Mouse (Mus musculus) gastrocnemius, postnatal 4 days (tissue): ENCODE measurements at regions not wholly inside any gene's neighbourhood (a gene's known extent, or its start where the extent isn't known, plus 50 kb on each side); places are given as distances from the start of the nearest gene placed in this dataset.

Source experiments
- DNase-seq, 2 experiments: peaks; one replicate each; pipeline ENCODE4 v3.0.0; 2021 to 2022; ENCODE audit warnings: low spot score in 2 of 2, mixed read lengths in 2 of 2

GRCm38 (mm10) chr16:5467587-5467986 is 211.8 kb upstream of the Eef2kmt start:
- no peak for DNase-seq

- DNase-seq = no peak
These were observed 211.0 kb upstream of the Eef2kmt start for GRCm38 (mm10) chr16:5466760-5467159.

GRCm38 (mm10) chr16:5455352-5455965 is 199.7 kb upstream of the Eef2kmt start:
- DNase-seq = no peak

GRCm38 (mm10) chr16:5454243-5454642 is 198.5 kb upstream of the Eef2kmt start:
- no peak for DNase-seq

- no peak for DNase-seq
These were observed 197.2 kb upstream of the Eef2kmt start for GRCm38 (mm10) chr16:5452971-5453370.

- DNase-seq = no peak
These were observed 190.0 kb upstream of the Eef2kmt start for GRCm38 (mm10) chr16:5445776-5446175.

GRCm38 (mm10) chr16:5444785-5445184 is 189.0 kb upstream of the Eef2kmt start:
- DNase-seq = no peak

GRCm38 (mm10) chr16:5439717-5440116 is 183.9 kb upstream of the Eef2kmt start:
- DNase-seq = no peak

GRCm38 (mm10) chr16:5438405-5438804 is 182.6 kb upstream of the Eef2kmt start:
- DNase-seq = no peak

GRCm38 (mm10) chr16:5431689-5432088 is 175.9 kb upstream of the Eef2kmt start:
- no peak for DNase-seq

- DNase-seq = no peak
These were observed 175.3 kb upstream of the Eef2kmt start for GRCm38 (mm10) chr16:5431111-5431510.

- no peak for DNase-seq
These were observed 173.7 kb upstream of the Eef2kmt start for GRCm38 (mm10) chr16:5429466-5429865.

GRCm38 (mm10) chr16:5425908-5426307 is 170.1 kb upstream of the Eef2kmt start:
- no peak for DNase-seq

- DNase-seq = no peak
These were observed 166.3 kb upstream of the Eef2kmt start for GRCm38 (mm10) chr16:5422041-5422440.

GRCm38 (mm10) chr16:5421591-5421990 is 165.8 kb upstream of the Eef2kmt start:
- no peak for DNase-seq

GRCm38 (mm10) chr16:5419467-5419866 is 163.7 kb upstream of the Eef2kmt start:
- DNase-seq = no peak

- no peak for DNase-seq
These were observed 162.8 kb upstream of the Eef2kmt start for GRCm38 (mm10) chr16:5418462-5419197.

GRCm38 (mm10) chr16:5415310-5415709 is 159.5 kb upstream of the Eef2kmt start:
- DNase-seq = no peak

- DNase-seq = no peak
These were observed 156.1 kb upstream of the Eef2kmt start for GRCm38 (mm10) chr16:5411819-5412385.

GRCm38 (mm10) chr16:5406711-5407110 is 150.9 kb upstream of the Eef2kmt start:
- DNase-seq = peak; percentile 59 to 80

GRCm38 (mm10) chr16:5393336-5393735 is 137.6 kb upstream of the Eef2kmt start:
- no peak for DNase-seq

GRCm38 (mm10) chr16:5382930-5383329 is 127.1 kb upstream of the Eef2kmt start:
- no peak for DNase-seq
